Mouse (Mus musculus) frontal cortex, postnatal 25 days (tissue): ENCODE measurements around the gene Nfkbib.

Experiments
- DNase-seq, 2 experiments: peaks; one replicate each; pipeline ENCODE4 v3.0.0; 2022; ENCODE audit warnings: low spot score in 2 of 2

The Nfkbib gene

DNA sequence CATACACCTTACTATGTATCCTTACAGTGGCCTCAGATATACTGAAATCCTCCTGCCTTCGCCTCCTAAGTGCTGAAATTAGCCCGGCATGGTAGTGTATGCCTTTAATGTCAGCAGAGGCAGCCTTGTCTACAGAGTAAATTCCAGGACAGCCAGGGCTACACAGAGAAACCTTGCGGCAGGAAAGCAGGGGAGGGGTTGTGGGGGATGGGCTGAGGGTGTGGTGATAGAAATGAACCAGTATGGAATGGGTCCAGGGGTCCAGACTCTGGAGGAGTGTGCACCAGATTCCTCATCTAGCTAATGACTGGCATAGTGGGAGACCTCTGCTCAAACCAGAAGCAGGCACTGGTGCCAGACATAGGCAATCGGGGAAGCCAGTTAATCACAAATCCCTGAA, 48.2 kb downstream of the Nfkbib start:
- no peak for DNase-seq

DNA sequence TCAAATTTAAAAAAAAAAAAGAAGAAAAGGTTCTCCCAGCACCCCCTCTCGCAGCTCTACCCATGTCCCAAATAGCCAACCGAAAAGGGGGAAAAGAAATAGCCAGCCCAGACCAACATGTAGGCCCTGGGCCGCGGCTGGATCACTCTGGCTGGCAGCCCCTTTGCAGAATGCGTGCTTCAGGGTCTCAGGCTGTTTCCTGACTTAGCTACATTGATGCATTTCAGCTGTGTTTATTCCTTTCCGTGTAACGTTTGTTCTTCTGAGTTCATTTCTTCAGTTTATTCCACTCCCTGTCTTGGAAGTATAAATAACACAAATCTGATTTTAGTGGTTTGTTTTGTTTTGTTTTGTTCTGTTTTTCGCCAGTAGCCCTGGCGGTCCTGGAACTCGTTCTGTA, 49.6 kb downstream of the Nfkbib start:
- DNase-seq = no peak

DNA sequence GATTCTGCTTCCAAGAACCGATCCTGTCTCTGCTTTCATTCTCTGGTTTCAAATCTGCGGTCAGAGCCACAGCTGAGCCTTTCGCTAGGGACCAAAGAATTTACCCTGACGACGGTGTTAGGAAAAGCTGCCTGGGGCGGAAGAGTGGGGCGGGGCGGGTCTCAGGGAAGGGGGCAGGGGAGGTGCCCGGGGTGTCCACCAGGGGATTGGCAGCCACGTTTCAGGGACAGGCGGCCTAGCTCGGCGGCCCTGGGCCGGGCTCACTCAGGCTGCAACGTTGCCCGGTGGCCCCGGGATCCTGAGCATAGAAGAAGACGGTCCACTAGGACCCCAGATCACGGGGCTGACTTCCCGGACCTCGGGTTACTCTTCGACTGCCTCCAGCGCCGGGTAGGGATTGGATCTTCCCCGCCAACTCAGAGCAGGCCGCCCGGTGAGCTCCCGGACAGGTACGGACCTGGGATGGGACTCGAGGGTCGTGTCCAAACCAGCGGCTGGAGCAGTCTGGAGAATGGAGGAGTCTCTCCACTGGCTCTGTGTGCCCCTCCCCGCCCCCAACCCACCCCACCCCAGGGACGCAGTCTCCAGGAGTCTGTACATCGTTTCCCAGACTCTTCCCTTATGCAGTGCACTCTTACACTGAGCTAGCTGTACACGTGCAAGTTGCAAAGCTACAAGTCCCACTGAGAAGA, 50.6 kb downstream of the Nfkbib start, which contains the start of gene Fbxo17:
Gene Fbxo17, plus strand, starts transcription at position 215 of the 692 bp plus-strand sequence.
- DNase-seq = no peak

DNA sequence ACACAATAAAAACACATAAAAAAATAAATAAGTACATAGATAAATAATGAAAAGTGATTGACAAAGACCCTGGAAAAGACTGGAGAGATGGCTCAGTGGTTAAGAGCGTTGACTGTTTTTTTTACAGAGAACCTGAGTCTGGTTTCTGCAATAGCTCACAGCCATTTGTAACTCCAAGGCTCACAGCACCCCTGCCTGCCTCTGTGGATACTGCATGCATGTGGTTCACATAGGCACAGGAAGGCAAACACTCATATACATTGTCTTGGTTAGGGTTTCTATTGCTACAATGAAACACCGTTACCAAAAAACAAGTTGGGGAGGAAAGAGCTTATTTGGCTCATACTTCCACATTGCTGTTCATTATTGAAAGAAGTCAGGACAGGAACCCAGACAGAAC, 51.7 kb downstream of the Nfkbib start:
- no peak for DNase-seq

DNA sequence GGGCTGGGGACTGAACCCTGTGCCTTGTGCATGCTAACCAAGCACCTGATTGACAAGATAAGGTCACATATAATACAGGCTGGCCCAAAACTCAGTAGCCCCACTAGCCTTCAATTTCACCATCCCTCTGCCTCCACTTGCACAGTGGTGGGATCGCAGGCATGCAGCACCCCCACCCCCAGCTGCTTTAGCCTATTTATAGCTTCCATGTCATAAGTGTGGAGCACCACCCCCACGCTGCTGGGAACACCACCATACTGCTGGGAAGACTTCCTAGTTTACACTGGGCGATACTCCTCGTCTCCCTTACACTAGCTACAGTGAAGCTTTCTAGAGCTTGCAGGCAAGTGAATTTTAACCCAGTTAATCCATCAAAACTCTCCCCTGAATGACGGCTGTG, 52.6 kb downstream of the Nfkbib start:
- peak in 1 of 2 experiments; percentile 12 for DNase-seq

DNA sequence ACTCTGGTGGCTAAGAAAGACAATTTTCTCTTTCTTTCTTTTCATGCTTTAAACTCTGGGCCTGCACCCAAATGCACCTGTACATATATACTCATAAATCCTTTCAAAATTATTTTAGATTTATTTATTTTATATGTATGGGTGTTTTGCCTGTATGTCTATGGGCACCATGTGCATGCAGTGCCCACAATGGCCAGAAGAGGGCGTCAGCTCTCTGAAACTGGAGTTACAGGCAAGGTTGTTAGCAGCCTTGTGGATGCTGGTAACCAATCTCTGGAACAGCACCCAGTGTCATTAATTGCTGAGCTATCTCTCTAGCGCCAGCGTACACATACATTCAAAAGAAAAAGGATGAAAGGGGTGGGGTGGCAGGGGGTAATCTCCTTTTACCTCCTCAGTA, 56.4 kb downstream of the Nfkbib start:
- DNase-seq = no peak

DNA sequence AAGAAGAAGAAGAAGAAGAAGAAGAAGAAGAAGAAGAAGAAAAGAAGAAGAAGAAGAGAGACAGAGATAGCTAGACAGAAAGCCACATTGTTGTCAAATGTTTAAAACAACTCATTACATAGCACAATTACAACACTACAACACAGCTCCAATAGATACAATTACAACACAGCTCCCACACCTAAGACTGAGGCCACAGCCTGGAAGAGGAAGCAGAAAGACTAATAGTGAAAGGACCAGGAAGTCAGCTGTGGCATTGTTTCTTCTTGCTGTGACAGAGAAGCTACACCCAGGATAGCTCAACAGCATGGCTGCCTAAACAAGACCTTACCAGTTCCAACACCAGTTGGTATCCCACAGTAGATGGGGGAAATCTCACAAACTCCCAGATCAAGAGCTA, 57.9 kb downstream of the Nfkbib start:
- no peak for DNase-seq
